Mouse (Mus musculus) embryonic facial prominence, embryonic 11.5 days (tissue): ENCODE measurements at regions not wholly inside any gene's neighbourhood (a gene's known extent, or its start where the extent isn't known, plus 50 kb on each side); places are given as distances from the start of the nearest gene placed in this dataset.

Source experiments
- ATAC-seq: fragments of 200-750 bp; cut with Nextera tagmentation; replicated peaks from 2 replicates; pipeline ENCODE4 v1.8.0; 2017; ENCODE audit warnings: low read depth; ENCODE audit not compliant: insufficient number of reproducible peaks, low FRiP score, low TSS enrichment
- DNase-seq: peaks from one replicate; pipeline ENCODE4 v3.0.0-alpha.2; 2015; ENCODE audit warnings: low spot score
- H3K27ac ChIP-seq: fragments of 300-500 bp; sonication (generic); replicated peaks from 2 replicates; pipeline ENCODE4 v1.5.1; 2014; ENCODE audit warnings: mild to moderate bottlenecking, low read depth, low read length, control low read depth
- H3K27me3 ChIP-seq: fragments of 300-500 bp; sonication (generic); 2 replicates; pipeline ENCODE4 v1.6.1; 2014; ENCODE audit warnings: mild to moderate bottlenecking, low read length, moderate library complexity, mixed read lengths; ENCODE audit not compliant: control insufficient read depth, insufficient read depth
- H3K36me3 ChIP-seq: fragments of 300-500 bp; sonication (generic); replicated peaks from 2 replicates; pipeline ENCODE4 v1.6.1; 2014; ENCODE audit warnings: low read depth, mild to moderate bottlenecking, low read length, moderate library complexity, mixed read lengths; ENCODE audit not compliant: control insufficient read depth, insufficient read depth
- H3K4me1 ChIP-seq: fragments of 300-500 bp; sonication (generic); 2 replicates; pipeline ENCODE4 v1.6.1; 2014; ENCODE audit warnings: low read length, mixed read lengths; ENCODE audit not compliant: control insufficient read depth, insufficient read depth
- H3K4me2 ChIP-seq: fragments of 300-500 bp; sonication (generic); 2 replicates; pipeline ENCODE4 v1.6.1; 2014; ENCODE audit warnings: low read depth, mild to moderate bottlenecking, control low read depth, low read length, moderate library complexity
- H3K4me3 ChIP-seq: fragments of 300-500 bp; sonication (generic); 2 replicates; pipeline ENCODE4 v1.5.1; 2014; ENCODE audit warnings: low read depth, low read length, control low read depth
- H3K9ac ChIP-seq: fragments of 300-500 bp; sonication (generic); replicated peaks from 2 replicates; pipeline ENCODE4 v1.6.1; 2014; ENCODE audit warnings: mild to moderate bottlenecking, control low read depth, low read length
- H3K9me3 ChIP-seq: fragments of 300-500 bp; sonication (generic); replicated peaks from 2 replicates; pipeline ENCODE4 v1.6.1; 2016; ENCODE audit warnings: mild to moderate bottlenecking, low read length, inconsistent platforms, mixed read lengths; ENCODE audit not compliant: control insufficient read depth
- WGBS: fragments of 180-500 bp; shearing (Covaris S2); extraction: QIAGEN DNeasy Blood & Tissue Kit; methylation state at CpG from one replicate; pipeline ENCODE4 v1.1.7; 2014; 5-methylcytosine and 5-hydroxymethylcytosine counted together

DNA sequence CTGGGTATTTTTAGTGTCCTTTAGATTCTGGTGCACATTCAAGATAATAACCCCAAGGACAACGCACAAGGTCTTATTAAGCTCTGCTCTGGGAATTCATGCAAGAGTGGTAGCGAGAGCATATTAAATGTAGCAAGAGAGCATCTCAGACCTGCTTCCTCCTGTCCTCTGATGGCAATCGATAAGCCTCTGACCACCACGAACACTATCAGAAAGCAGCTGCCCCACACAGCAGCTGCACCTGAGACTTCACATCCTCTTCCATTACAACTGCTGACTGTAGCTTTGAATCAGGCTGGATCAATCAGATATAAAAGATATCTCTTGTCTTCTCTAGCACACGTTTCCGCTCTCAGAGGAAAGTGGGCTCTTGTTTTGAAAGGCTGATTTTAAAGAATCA is 117.8 kb downstream of the Tmco5 start:
- H3K9me3 ChIP-seq, result no peaks in the 10 kb centered on the region
- no peak overlapping the region for H3K4me3 ChIP-seq
- WGBS, result 83% methylated on average over 6 of the region's 6 CpGs
- H3K9ac ChIP-seq, result no peak overlapping the region
- H3K4me2 ChIP-seq, result no peak overlapping the region
- no peaks in the 10 kb centered on the region for H3K27me3 ChIP-seq
- ATAC-seq (no peak), DNase-seq (no peak)
- no peaks in the 10 kb centered on the region for H3K36me3 ChIP-seq
- no peaks in the 10 kb centered on the region for H3K4me1 ChIP-seq
- H3K27ac ChIP-seq, result no peak overlapping the region

DNA sequence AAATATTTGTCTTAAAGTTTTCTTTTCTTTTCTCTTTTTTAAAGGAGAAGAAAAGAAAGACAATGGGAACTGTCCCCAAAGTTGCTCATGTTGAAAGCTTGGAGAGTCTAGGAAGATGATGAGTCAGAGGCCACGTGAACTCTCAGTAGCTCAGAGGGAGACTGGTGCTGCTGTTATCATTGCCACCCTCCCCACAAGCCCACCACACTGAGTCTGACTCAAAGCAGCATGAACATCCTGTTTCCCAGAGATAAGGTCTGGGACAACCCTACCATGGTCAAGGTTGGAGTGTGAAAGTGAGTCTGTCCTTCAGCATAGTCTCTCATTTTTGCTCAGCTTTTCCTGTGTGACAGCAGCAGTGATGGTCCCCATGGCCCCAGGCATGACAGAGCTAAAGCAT is 120.3 kb downstream of the Tmco5 start:
- 76% methylated on average over 1 of the region's 1 CpGs for WGBS
- no peaks in the 10 kb centered on the region for H3K9me3 ChIP-seq
- H3K4me2 ChIP-seq, result no peak overlapping the region
- no peaks in the 10 kb centered on the region for H3K27me3 ChIP-seq
- no peaks in the 10 kb centered on the region for H3K36me3 ChIP-seq
- H3K9ac ChIP-seq, result no peak overlapping the region
- H3K4me1 ChIP-seq, result no peaks in the 10 kb centered on the region
- H3K4me3 ChIP-seq, result no peak overlapping the region
- DNase-seq, result no peak
- H3K27ac ChIP-seq, result no peak overlapping the region
- ATAC-seq, result no peak

DNA sequence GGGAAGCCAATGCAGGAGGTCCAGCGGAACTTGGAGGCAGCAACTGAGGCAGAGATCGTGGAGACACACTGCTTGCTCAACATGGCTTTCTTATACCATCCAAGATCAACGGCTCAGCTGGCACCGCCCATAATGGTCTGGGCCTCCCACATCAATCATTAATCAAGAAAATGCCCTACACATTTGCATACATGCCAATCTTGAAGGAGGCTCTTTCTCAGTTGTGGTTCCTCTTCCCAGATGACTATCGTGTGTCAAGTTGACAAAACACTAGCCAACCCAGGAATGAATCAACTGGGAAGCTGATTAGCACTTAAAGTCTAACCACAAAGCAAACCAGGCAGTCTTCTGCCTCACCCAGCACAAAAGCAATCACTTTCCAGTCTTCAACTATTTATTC is 121.1 kb downstream of the Tmco5 start:
- no peaks in the 10 kb centered on the region for H3K27me3 ChIP-seq
- H3K27ac ChIP-seq, result no peak overlapping the region
- no peak overlapping the region for H3K4me3 ChIP-seq
- H3K4me1 ChIP-seq, result no peaks in the 10 kb centered on the region
- no peaks in the 10 kb centered on the region for H3K36me3 ChIP-seq
- H3K9me3 ChIP-seq, result no peaks in the 10 kb centered on the region
- ATAC-seq, result no peak
- no peak for DNase-seq
- no peak overlapping the region for H3K9ac ChIP-seq
- WGBS, result 84% methylated on average over 5 of the region's 5 CpGs
- H3K4me2 ChIP-seq, result no peak overlapping the region

DNA sequence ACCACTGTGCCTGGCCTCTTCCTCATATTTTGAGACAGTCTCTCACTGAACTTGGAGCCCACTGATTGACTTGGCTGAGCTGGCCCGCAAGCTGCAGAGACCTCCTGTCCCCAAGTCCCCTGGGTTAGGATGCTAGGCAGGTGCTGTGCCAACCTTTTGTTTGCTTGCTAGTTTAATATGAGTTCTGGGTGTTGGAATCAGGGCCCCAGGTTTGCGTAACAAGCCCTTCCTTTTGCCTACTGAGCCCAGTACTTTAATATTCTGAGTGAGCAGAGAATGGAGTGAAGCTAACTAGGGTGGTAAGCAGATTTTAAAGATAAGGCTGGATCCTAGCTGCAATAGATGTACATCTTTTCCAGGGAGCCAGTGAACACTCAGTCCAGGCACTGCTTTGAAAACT is 117.2 kb upstream of the Spred1 start:
- no peaks in the 10 kb centered on the region for H3K27me3 ChIP-seq
- DNase-seq (no peak), ATAC-seq (no peak)
- no peak overlapping the region for H3K27ac ChIP-seq
- no peaks in the 10 kb centered on the region for H3K36me3 ChIP-seq
- H3K9me3 ChIP-seq, result no peaks in the 10 kb centered on the region
- H3K4me3 ChIP-seq, result no peak overlapping the region
- H3K4me1 ChIP-seq, result no peaks in the 10 kb centered on the region
- no peak overlapping the region for H3K4me2 ChIP-seq
- no peak overlapping the region for H3K9ac ChIP-seq
- WGBS, result 89% methylated on average over 2 of the region's 2 CpGs

DNA sequence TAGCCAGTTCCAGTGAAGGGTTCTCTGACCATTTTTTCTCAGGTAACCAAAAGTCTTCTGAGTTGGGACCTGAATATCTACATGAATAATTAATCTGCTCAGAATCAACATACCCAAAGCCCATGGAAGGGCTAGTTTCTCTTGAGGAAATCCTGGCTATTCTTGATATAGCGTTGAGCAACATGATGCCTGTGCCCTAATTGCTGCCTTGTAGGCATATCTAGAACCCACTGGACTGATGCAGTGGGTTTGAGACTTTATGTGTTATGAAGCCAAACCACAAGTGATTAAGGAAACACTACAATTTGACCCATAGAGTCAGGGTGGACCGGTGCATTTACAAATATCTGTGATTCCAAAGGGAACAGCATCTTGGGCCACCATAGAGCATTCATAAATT is 114.3 kb upstream of the Spred1 start:
- DNase-seq, result no peak
- no peaks in the 10 kb centered on the region for H3K9me3 ChIP-seq
- no peak overlapping the region for H3K27ac ChIP-seq
- no peak for ATAC-seq
- no peaks in the 10 kb centered on the region for H3K36me3 ChIP-seq
- 80% methylated on average over 2 of the region's 2 CpGs for WGBS
- no peak overlapping the region for H3K9ac ChIP-seq
- no peak overlapping the region for H3K4me3 ChIP-seq
- H3K4me1 ChIP-seq, result no peaks in the 10 kb centered on the region
- no peaks in the 10 kb centered on the region for H3K27me3 ChIP-seq
- no peak overlapping the region for H3K4me2 ChIP-seq

DNA sequence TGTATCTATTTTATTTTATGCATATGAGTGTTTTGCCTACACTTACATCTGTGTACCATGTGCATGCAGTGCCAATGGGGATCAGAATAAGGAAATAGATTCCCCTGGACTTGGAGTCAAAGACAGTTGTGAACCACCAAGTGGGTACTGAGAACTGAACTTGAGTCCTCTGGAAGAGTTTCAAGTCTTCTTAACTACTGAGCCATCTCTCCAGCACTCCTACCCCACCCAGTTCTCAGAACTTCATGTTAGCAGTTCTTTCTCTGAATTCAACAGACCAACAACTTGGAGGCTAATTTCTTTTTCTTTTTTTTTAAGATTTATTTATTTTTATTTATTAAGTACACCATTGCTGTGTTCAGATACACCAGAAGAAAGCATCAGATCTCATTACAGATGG is 112.3 kb upstream of the Spred1 start:
- Histone ChIP-seq H3K9ac (no peak overlapping the region), H3K27me3 (no peaks in the 10 kb centered on the region), H3K27ac (no peak overlapping the region), H3K36me3 (no peaks in the 10 kb centered on the region), H3K4me1 (no peaks in the 10 kb centered on the region), H3K4me2 (no peak overlapping the region), H3K4me3 (no peak overlapping the region), H3K9me3 (no peaks in the 10 kb centered on the region)
- ATAC-seq, result no peak
- no peak for DNase-seq

DNA sequence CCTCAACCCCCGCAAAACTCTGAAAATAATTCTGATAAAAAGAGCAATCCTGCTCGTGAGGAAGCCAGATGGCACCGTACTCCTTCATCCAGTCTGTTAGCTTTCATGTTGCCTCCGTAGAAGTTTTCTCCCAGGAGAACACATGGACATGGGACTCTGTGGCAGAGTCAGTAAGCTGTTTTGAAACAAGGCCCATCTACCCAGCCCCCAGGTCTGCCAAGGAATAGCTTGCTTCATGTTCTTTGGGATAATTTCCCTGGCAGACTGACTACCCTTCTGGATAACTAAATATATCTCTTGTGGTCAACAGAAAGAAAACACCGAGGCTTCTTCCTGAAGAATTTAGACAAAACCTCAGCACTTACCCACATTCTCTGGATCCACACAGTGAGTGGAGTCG is 111.2 kb upstream of the Spred1 start:
- no peaks in the 10 kb centered on the region for H3K36me3 ChIP-seq
- H3K4me1 ChIP-seq, result no peaks in the 10 kb centered on the region
- no peak overlapping the region for H3K4me2 ChIP-seq
- 87% methylated on average over 6 of the region's 6 CpGs for WGBS
- no peak for DNase-seq
- H3K27ac ChIP-seq, result no peak overlapping the region
- H3K4me3 ChIP-seq, result no peak overlapping the region
- no peaks in the 10 kb centered on the region for H3K27me3 ChIP-seq
- no peak overlapping the region for H3K9ac ChIP-seq
- no peak for ATAC-seq
- no peaks in the 10 kb centered on the region for H3K9me3 ChIP-seq

DNA sequence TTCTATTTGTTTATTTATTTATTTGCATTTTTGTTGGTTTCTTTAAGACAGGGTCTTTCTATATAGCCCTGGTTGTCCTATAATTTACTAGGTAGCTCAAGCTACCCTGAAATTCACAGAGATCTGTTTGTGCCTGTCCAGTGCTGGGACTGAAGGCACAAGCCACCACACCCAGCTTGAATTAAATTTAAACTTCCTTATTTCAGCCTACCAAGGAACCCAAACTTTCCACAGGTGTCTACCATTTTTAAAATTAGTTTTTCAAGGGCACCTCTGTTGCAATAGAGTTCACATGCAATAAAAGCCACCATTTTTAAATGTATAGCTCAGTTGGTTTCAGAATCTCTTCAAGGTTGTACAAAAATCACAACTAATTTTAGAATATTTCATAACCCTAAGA is 110.2 kb upstream of the Spred1 start:
- Histone ChIP-seq H3K4me2 (no peak overlapping the region), H3K9ac (no peak overlapping the region), H3K27me3 (no peaks in the 10 kb centered on the region), H3K4me1 (no peaks in the 10 kb centered on the region), H3K4me3 (no peak overlapping the region), H3K9me3 (no peaks in the 10 kb centered on the region), H3K36me3 (no peaks in the 10 kb centered on the region), H3K27ac (no peak overlapping the region)
- ATAC-seq, result no peak
- no peak for DNase-seq
